Mouse (Mus musculus): ENCODE data around the gene 1110004F10Rik.

- TF ChIP-seq BHLHE40 (IDR thresholded peaks at IDR 0.05; ENCODE audit: low read depth, low read length) (no peak), USF2 (conservative IDR thresholded peaks at IDR 0.05; ENCODE audit: low read depth, low read length) (no peak)
These were observed 6.4 kb upstream of the 1110004F10Rik start for GRCm38 (mm10) chr7:116032596-116033307.
